Mouse (Mus musculus): Measurements from ENCODE around the gene Lpin1. TPM values are rescaled to one million over a fixed set of nuclear protein-coding genes. Genes with fewer than 3 reads are reported as not detected.

Gene Lpin1
- total RNA-seq, 4 experiments from 2014 or later, result 227 to 339 (median 265) TPM

GRCm38 (mm10) chr12:16619453-16619852, 8.7 kb upstream of the Lpin1 start:
- DNase-seq (ENCODE audit: low spot score in 2 of 2), result no peak

- DNase-seq (ENCODE audit: low spot score in 2 of 2), result peak; percentile 91 to 95
Measured at GRCm38 (mm10) chr12:16618512-16619274, 7.9 kb upstream of the Lpin1 start.

GRCm38 (mm10) chr12:16615738-16616137, 5.0 kb upstream of the Lpin1 start:
- DNase-seq (ENCODE audit: low spot score in 2 of 2), result no peak

- DNase-seq (ENCODE audit: low spot score in 2 of 2), result no peak
Measured at GRCm38 (mm10) chr12:16614556-16614955, 3.8 kb upstream of the Lpin1 start.

- no peak for DNase-seq (ENCODE audit: low spot score in 2 of 2)
Measured at GRCm38 (mm10) chr12:16605624-16606023, 5.1 kb downstream of the Lpin1 start.

- no peak for DNase-seq (ENCODE audit: low spot score in 2 of 2)
Measured at GRCm38 (mm10) chr12:16602271-16602670, 8.5 kb downstream of the Lpin1 start.

- DNase-seq (ENCODE audit: low spot score in 2 of 2), result no peak
Measured at GRCm38 (mm10) chr12:16600374-16600773, 10.4 kb downstream of the Lpin1 start.

DNA sequence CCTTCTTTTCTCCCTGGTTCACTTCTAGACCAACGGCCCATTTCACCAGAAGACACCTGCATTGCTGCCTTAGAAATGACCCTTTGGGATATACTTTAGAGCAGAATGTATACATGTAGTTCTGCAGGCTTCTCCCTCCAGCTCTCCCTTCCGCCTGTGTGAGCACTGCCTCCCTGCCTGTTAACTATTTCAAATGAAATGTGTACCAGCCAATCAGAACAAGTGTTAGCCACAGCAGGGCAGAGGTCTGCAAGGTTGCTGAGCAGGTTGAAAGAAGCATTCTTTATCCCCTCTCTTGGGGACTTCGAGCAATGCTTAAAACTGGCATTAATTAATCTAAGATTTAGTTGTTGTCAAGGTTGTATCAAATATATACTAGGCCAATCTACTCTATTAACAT, 11.4 kb downstream of the Lpin1 start:
- DNase-seq (ENCODE audit: low spot score in 2 of 2), result no peak

GRCm38 (mm10) chr12:16593761-16594160, 17.0 kb downstream of the Lpin1 start:
- peak; percentile 62 to 70 for DNase-seq (ENCODE audit: low spot score in 2 of 2)

GRCm38 (mm10) chr12:16593014-16593413, 17.8 kb downstream of the Lpin1 start:
- peak in 1 of 2 experiments; percentile 44 for DNase-seq (ENCODE audit: low spot score in 2 of 2)

- DNase-seq (ENCODE audit: low spot score in 2 of 2), result no peak
Measured at GRCm38 (mm10) chr12:16592451-16592850, 18.3 kb downstream of the Lpin1 start.

DNA sequence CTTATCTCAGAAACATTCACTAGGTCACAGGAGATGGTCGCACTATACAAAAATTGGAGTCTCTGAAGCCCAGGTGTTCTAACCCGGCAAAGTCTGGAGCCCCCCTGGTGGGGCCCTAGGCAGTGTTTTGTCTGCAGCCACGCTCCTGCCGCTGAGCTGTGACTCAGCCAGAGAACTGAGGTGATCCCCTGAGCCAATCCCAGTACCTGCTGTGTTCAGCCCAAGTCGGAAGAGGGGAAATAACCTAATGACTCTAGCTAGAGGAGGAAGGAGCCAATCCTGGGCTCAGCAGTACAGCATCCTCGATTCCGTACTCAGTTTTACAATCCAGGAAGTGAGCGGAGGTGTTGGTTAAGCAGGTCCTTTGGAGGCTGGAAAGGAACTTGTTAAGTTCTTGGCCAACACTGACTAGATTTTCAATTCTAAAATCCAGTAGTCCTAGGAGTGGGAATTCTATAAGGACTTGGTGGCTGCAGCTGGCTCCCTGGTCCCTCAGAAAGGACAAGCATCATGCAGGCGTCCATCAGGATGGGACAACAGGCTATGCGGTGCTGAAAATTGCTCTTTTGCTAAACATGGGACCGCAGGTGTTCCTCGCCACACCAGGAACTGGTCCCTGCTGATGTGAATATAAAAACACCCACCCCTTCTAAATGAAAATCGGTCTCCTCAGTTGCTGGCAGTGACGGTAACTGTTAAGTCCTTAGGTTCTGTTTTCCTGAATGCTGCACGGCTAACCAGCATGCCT, 19.1 kb downstream of the Lpin1 start:
- DNase-seq (ENCODE audit: low spot score in 2 of 2), result peak; percentile 51 to 58

- no peak for DNase-seq (ENCODE audit: low spot score in 2 of 2)
Measured at GRCm38 (mm10) chr12:16589966-16590365, 20.8 kb downstream of the Lpin1 start.

DNA sequence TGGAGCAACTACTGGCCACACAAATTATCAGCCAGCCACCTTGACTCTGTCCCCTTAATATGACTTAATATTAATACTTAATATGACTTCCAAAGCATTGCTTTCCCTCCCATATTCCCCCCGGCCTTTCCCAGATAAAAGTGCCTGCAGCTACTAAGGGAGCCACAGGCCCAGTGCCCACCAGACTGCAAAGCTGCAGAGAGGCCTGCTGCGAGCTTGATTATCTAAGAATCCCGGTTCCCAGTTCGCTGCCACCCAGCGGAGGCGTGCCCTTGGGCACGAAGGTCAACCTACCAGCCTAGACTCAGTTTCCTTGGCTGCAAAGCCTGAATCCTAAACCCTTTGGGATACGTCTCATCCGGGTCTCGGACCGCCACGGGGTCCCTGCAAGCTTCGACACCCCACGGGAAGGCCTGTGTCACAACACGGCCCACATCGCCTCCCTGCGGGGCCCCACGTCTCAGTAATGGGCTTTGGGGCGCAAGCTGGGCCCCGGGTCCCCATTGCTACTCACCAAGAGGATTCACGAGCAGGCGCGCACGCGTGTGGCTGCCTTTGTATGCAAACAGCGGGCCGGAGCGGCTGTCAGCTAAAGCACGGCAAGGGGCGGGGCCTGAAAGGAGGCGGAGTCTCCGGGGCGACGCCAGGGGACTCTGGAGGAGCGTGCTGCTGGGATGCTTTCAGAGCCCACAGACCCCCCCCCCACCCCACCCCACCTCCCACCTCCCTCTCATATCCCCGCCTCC, 21.4 kb downstream of the Lpin1 start:
- peak; percentile 81 to 85 for DNase-seq (ENCODE audit: low spot score in 2 of 2)

DNA sequence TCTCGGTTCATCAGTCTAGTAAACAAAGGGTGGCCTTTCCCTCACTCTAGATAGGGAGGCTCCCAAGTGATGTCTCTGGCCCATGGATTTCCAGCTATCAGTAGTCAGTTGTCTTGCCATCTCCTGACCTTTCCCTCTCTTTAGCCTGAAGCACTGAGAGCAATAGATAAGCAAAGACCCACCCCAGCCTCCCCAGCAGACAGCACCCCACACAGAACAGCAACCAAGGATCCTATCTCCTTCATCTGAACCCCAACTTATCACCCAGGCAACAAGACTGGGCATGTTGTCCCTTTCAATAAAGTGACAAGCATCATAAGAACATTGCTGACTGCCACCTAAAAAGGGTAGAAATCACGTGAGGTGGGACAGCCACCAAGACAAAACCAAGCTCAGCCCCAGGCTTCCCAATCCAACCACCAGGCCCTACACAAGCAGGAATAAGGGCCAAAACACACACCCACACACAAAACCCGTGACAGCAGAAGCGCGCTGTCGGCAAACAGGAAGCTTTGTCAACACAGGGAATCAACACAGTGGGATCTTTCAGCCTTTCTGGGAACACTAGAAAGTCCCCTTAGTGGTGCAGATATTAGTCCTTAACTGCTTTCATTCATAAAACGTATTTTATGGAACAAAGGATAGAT, 22.2 kb downstream of the Lpin1 start:
- no peak for DNase-seq (ENCODE audit: low spot score in 2 of 2)

DNA sequence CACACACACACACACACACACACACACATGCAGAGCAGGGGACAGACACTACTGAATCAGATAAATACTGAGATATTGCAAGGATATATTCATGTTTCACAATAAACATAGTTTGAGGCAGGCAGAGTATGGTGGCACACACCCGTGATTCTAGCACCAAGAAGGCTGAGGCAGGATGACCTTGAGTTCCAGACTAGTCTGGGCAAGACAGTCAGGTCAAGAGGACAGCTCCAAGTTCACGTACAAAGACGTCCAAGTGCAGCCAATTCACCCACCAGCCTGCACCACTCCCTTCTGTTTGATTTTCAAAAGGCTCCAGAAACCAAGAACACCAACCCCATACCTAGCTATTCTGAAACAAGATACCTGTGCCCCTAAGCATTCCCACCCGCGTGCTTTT, 23.0 kb downstream of the Lpin1 start:
- DNase-seq (ENCODE audit: low spot score in 2 of 2), result no peak

DNA sequence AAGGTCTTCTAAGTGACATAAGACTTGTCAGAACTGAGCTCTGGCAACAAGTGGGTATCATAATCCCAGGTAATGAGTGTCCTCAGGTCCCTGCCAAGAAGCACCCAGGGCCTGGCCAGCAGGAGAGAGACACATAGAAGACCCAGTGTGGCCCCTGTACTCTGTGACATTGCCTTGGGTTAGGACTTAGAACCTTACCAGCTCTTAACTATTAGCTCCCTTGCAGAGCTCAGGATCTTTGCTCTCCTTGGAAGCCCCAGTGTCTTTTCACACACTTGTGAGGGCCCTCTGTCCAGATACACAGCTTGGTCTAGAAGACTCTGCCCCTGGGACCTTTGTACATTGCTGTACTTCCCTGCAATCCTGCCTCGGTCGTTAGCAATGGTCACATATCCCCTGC, 23.7 kb downstream of the Lpin1 start:
- peak in 1 of 2 experiments; percentile 24 for DNase-seq (ENCODE audit: low spot score in 2 of 2)

- DNase-seq (ENCODE audit: low spot score in 2 of 2), result no peak
Measured at GRCm38 (mm10) chr12:16584964-16585363, 25.8 kb downstream of the Lpin1 start.

- DNase-seq (ENCODE audit: low spot score in 2 of 2), result no peak
Measured at GRCm38 (mm10) chr12:16584035-16584682, 26.6 kb downstream of the Lpin1 start.

DNA sequence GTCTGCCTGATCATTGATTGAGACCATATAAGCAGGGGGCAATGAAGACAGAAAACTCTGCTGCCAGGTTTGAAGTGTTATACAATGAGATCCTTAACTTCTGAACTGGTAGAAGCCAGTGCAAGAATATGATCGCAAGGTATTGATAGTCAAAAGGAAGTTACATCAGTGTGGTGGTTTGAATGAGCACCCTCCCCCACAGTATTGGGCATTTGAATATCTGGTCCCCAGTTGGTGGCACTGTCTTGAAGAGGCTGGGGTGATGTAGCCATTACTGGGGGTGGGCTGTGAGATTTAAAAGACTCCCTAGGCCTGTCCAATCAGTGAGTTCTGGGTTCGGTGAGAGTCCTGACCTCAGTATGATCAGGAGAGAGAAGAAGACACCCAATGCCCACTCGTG, 27.5 kb downstream of the Lpin1 start:
- DNase-seq (ENCODE audit: low spot score in 2 of 2), result no peak

- no peak for DNase-seq (ENCODE audit: low spot score in 2 of 2)
Measured at GRCm38 (mm10) chr12:16580306-16580705, 30.5 kb downstream of the Lpin1 start.
